Mouse (Mus musculus) forebrain, embryonic 11.5 days (tissue): Measurements from ENCODE around the gene Neb. TPM values are rescaled to one million over a fixed set of nuclear protein-coding genes. Genes with fewer than 3 reads are reported as not detected.
A peak's percentile ranks its signal among the peaks of the same experiment; 100 is the strongest.

Experiments
- ATAC-seq: fragments of 200-750 bp; cut with Nextera tagmentation; replicated peaks from 2 replicates; pipeline ENCODE4 v1.8.0; 2017; ENCODE audit warnings: moderate TSS enrichment; ENCODE audit not compliant: low FRiP score
- DNase-seq: peaks from one replicate; pipeline ENCODE4 v3.0.0-alpha.2; 2017; ENCODE audit warnings: low spot score
- H3K27ac ChIP-seq: fragments of 300-500 bp; sonication (generic); 2 replicates; pipeline ENCODE4 v1.5.1; 2014; ENCODE audit warnings: low read depth, low read length
- H3K27me3 ChIP-seq: fragments of 300-500 bp; sonication (generic); 2 replicates; pipeline ENCODE4 v1.6.1; 2014; ENCODE audit warnings: mild to moderate bottlenecking, low read length, mixed read lengths; ENCODE audit not compliant: control insufficient read depth, insufficient read depth
- H3K36me3 ChIP-seq: fragments of 300-500 bp; sonication (generic); 2 replicates; pipeline ENCODE4 v1.6.1; 2014; ENCODE audit warnings: mild to moderate bottlenecking, low read length, moderate library complexity, mixed read lengths; ENCODE audit not compliant: control insufficient read depth, insufficient read depth
- H3K4me1 ChIP-seq: fragments of 300-500 bp; sonication (generic); replicated peaks from 2 replicates; pipeline ENCODE4 v1.6.1; 2014; ENCODE audit warnings: low read length, mixed read lengths; ENCODE audit not compliant: control insufficient read depth, insufficient read depth
- H3K4me2 ChIP-seq: fragments of 300-500 bp; sonication (generic); 2 replicates; pipeline ENCODE4 v1.6.1; 2014; ENCODE audit warnings: low read depth, mild to moderate bottlenecking, low read length, moderate library complexity, mixed read lengths; ENCODE audit not compliant: severe bottlenecking
- H3K4me3 ChIP-seq: fragments of 300-500 bp; sonication (generic); 2 replicates; pipeline ENCODE4 v1.5.1; 2014; ENCODE audit warnings: low read depth, low read length
- H3K9ac ChIP-seq: fragments of 300-500 bp; sonication (generic); 2 replicates; pipeline ENCODE4 v1.6.1; 2014; ENCODE audit warnings: low read length
- H3K9me3 ChIP-seq: fragments of 300-500 bp; sonication (generic); 2 replicates; pipeline ENCODE4 v1.6.1; 2016; ENCODE audit warnings: low read length, mixed read lengths; ENCODE audit not compliant: control insufficient read depth
- WGBS: fragments of 180-500 bp; shearing (Covaris S2); extraction: QIAGEN DNeasy Blood & Tissue Kit; methylation state at CpG from one replicate; pipeline ENCODE4 v1.1.7; 2014; 5-methylcytosine and 5-hydroxymethylcytosine counted together
- polyA plus RNA-seq: library from polyadenylated mRNA; unstranded; fragments of >200 nt; fragmentation: Nextera tagmentation; extraction: Ambion mirVana; gene quantifications from 2 replicates; pipeline ENCODE4 v1.2.1, GENCODE M21; 2014

The Neb gene
- polyA plus RNA-seq: 0.24 and 0.39 TPM in 2 replicates

DNA sequence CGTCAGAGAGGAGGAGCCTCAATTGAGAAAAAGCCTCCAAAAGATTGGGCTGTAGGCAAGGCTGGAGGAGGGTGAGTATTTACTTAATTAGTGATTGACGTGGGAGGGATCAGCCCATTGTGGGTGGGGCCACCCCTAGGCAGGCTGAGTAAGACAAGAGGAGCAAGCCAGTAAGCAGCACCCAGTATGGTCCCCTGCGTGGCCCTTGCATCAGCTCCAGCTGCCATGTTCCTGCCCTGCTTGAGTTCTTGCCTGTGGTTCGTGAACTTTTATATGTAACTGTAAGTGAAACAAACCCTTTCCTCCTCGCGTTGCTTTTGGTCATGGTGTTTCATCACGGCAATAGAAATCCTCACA lies at the start of gene Neb:
TSS of gene Neb (minus strand) at position 27 of the 357 bp plus-strand sequence.
- H3K4me1 ChIP-seq: no peaks in the 10 kb centered on the region
- WGBS: 52% methylated on average over 7 of the region's 7 CpGs
- H3K27ac ChIP-seq: no peak within 1 kb of the TSS
- no peak for DNase-seq
- ATAC-seq: peak; percentile 46; the same call in 1 of the 2 replicates
- H3K4me3 ChIP-seq: no peak within 1 kb of the TSS
- H3K9me3 ChIP-seq: no peaks in the 10 kb centered on the region
- H3K9ac ChIP-seq: no peak within 1 kb of the TSS
- H3K27me3 ChIP-seq: no peaks in the 10 kb centered on the region; the same call in 1 of the 2 replicates
- H3K4me2 ChIP-seq: no peak within 1 kb of the TSS
- H3K36me3 ChIP-seq: no peaks in the 10 kb centered on the region

GRCm38 (mm10) chr2:52427383-52427782 lies 49.1 kb upstream of the Neb start:
- Histone ChIP-seq H3K27ac (no peak overlapping the region), H3K4me3 (no peak overlapping the region), H3K27me3 (no peaks in the 10 kb centered on the region), H3K36me3 (no peaks in the 10 kb centered on the region), H3K4me2 (no peak overlapping the region), H3K9me3 (no peaks in the 10 kb centered on the region), H3K9ac (no peak overlapping the region), H3K4me1 (no peaks in the 10 kb centered on the region)
- WGBS: 88% methylated on average over 3 of the region's 3 CpGs
- DNase-seq (no peak), ATAC-seq (no peak)

- Histone ChIP-seq H3K36me3 (no peaks in the 10 kb centered on the region), H3K4me3 (no peak overlapping the region), H3K4me2 (no peak overlapping the region), H3K27ac (no peak overlapping the region), H3K9ac (no peak overlapping the region), H3K4me1 (no peaks in the 10 kb centered on the region), H3K9me3 (no peaks in the 10 kb centered on the region), H3K27me3 (no peaks in the 10 kb centered on the region)
- ATAC-seq (no peak), DNase-seq (no peak)
- 91% methylated on average over 3 of the region's 3 CpGs for WGBS
Observed at GRCm38 (mm10) chr2:52426041-52426440, 47.8 kb upstream of the Neb start.

DNA sequence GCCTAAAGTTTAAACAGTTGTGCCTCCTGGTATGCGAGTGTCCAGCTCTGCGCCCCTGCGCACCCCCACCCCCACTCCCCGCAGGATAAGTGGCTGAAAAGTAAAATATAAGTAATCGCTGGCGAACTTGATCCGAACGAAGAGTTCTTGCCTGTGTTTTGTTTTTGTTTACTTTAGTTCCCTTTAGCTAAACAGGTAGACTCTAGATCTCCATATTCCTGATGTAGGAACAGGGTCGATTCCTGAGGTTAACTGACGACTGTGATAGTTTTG lies 47.2 kb upstream of the Neb start:
- ATAC-seq: no peak
- 34% methylated on average over 10 of the region's 10 CpGs for whole genome bisulfite sequencing

DNA sequence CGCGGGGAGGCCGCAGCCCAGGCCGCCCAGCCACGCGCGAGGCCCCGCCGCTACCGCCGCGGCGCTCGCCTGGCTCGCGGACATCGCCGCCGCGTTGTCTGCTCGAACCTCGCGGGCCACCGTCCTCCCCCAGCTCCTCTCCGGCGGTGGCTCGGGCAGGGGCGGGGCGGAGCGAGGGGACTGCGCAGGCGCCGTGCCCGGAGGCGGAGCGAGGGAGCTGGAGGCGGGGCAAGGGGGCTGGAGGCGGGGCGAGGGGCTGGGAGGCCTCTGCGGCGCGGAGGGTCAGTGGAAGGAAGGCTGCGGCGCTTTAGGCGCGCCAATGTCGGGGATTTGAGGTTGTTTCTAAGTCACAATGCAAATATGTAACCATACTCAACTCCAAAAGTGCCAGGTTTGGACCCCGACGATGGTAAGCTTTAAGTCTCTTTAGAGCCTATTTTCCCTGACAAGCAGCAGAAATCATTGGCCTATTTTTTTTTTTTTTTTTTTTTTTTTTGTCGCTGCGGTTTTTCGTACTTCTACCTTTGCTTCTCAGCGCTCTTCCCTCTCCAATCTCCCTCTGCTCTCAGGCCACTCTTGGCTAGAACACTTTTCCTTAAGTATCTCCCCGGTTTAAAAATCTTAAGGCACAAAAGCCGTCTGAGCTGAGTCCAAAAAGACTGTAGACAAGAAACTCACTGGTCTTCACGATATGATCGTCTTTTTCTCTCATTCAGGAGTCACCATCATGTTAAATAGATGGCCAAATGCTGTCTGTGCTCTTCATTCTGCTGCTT lies 46.7 kb upstream of the Neb start, which contains the start of gene Arl5a:
TSS of gene Arl5a (minus strand) at position 155 of the 776 bp plus-strand sequence.
- under 1% methylated on average over 33 of the region's 57 CpGs for WGBS
- peak; percentile 95 for ATAC-seq
- DNase-seq: peak; percentile 99

More for the DNA sequence above, 47.2 kb upstream of the Neb start:
- peak overlapping the region; percentile 70 for H3K4me2 ChIP-seq
- no peaks in the 10 kb centered on the region for H3K36me3 ChIP-seq
- peak; percentile 53 for DNase-seq
- no peaks in the 10 kb centered on the region for H3K4me1 ChIP-seq
- no peak overlapping the region for H3K27ac ChIP-seq
- H3K9ac ChIP-seq: peak overlapping the region; percentile 91
- no peaks in the 10 kb centered on the region for H3K9me3 ChIP-seq
- H3K4me3 ChIP-seq: peak overlapping the region; percentile 90
- H3K27me3 ChIP-seq: no peaks in the 10 kb centered on the region

GRCm38 (mm10) chr2:52424248-52424728 lies 46.0 kb upstream of the Neb start:
- WGBS: under 1% methylated on average over 38 of the region's 42 CpGs
- no peaks in the 10 kb centered on the region for H3K4me1 ChIP-seq
- no peaks in the 10 kb centered on the region for H3K27me3 ChIP-seq
- H3K4me2 ChIP-seq: peak overlapping the region; percentile 70
- peak overlapping the region; percentile 91 for H3K9ac ChIP-seq
- H3K9me3 ChIP-seq: no peaks in the 10 kb centered on the region
- peak overlapping the region; percentile 90 for H3K4me3 ChIP-seq
- ATAC-seq (peak; percentile 86), DNase-seq (peak; percentile 79)
- peak overlapping the region; percentile 64; the same call in 1 of the 2 replicates for H3K27ac ChIP-seq
- no peaks in the 10 kb centered on the region for H3K36me3 ChIP-seq

More for the DNA sequence above, 46.7 kb upstream of the Neb start, which contains the start of gene Arl5a:
- H3K4me3 ChIP-seq: peak within 1 kb of the TSS; percentile 90
- H3K9ac ChIP-seq: peak within 1 kb of the TSS; percentile 91
- no peaks in the 10 kb centered on the region for H3K9me3 ChIP-seq
- H3K4me2 ChIP-seq: peak within 1 kb of the TSS; percentile 70
- no peaks in the 10 kb centered on the region for H3K4me1 ChIP-seq
- H3K27me3 ChIP-seq: no peaks in the 10 kb centered on the region
- H3K27ac ChIP-seq: peak within 1 kb of the TSS; percentile 64; the same call in 1 of the 2 replicates
- no peaks in the 10 kb centered on the region for H3K36me3 ChIP-seq

DNA sequence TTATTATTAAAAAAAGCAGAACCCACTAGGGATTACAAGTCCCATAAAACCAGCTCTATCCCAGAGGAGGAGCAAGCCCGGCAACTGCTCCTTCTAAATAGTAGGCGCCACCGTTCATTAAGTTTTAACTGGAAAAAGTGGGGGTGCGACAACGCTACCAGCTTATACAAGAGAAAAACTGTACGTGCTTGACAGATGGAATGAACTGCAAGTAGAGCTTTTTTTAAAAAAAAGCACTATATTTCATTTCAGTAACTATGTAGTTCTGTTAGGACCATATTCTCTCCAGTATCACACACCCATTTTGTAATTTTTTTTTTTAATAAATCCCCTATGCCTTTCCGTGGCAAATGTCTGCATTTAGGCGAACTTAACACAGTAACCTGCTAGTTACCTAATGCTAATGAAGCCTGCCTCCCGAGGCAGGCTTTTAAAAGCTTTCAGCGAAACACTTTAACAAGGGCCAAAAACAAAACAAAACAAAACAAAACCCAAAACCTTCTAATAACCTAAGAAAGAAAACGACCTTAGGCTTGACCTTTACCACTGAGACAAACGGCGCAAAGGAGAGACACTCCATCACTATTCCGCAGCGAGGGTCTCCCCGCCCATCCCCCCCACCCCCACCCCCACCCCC lies 45.5 kb upstream of the Neb start:
- peak overlapping the region; percentile 70 for H3K4me2 ChIP-seq
- DNase-seq: no peak
- H3K9ac ChIP-seq: peak overlapping the region; percentile 91
- H3K4me3 ChIP-seq: peak overlapping the region; percentile 90
- no peaks in the 10 kb centered on the region for H3K4me1 ChIP-seq
- no peaks in the 10 kb centered on the region for H3K36me3 ChIP-seq
- no peak overlapping the region for H3K27ac ChIP-seq
- WGBS: 3% methylated on average over 16 of the region's 16 CpGs
- no peak for ATAC-seq
- H3K9me3 ChIP-seq: no peaks in the 10 kb centered on the region
- no peaks in the 10 kb centered on the region for H3K27me3 ChIP-seq

DNA sequence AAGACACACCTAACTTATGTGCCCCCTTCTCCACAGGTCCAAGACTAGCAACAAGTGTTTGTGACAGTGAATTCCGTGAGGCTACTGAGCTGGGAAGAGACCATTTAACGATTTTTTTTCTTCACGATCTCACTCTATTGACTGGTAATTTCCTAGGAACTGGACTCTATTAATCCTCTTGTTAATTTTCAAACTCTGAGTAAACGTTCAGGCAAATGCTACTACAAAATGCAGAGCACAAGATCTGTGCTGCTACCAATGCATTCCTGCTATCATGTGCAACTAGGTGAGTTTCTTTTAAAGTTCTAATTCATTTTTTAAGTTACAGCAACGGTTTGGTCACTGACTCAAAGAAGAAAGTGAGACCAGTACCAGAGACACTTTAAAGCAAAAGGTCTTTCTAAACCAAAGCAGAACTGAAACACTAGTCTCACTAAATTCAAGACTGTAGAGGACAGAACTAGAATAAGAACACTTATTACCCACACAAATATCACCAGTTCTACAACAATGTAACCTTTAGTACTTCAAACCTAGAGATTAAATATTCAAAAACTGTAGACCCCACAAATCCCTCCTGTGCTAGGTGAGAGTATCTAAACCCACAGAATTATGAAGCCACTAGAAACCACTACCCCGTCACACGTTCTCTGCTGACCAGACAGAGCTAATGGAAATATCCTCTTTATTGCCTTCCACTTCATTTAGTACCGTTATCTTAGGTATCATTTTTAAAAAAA lies 44.8 kb upstream of the Neb start:
- peak overlapping the region; percentile 91; the same call in 1 of the 2 replicates for H3K9ac ChIP-seq
- DNase-seq (no peak), ATAC-seq (no peak)
- H3K27ac ChIP-seq: no peak overlapping the region
- H3K27me3 ChIP-seq: no peaks in the 10 kb centered on the region
- H3K9me3 ChIP-seq: no peaks in the 10 kb centered on the region
- no peaks in the 10 kb centered on the region for H3K36me3 ChIP-seq
- peak overlapping the region; percentile 70 for H3K4me2 ChIP-seq
- H3K4me3 ChIP-seq: peak overlapping the region; percentile 90
- 55% methylated on average over 8 of the region's 8 CpGs for WGBS
- no peaks in the 10 kb centered on the region for H3K4me1 ChIP-seq
